18 mouse cellular contexts compared by ENCODE assay signal in genomic region chr12:54566532-54567425, GRCm38 (mm10).
DNase-seq lines count a peak whose midpoint lies in the region; ATAC-seq and TF ChIP-seq lines count a peak whose summit lies in the region.
"Had no signal": no experiment of that assay in that cellular context is flagged by ENCODE, and none has a peak within 500 bp of the region (broad histone marks: within the 10 kb centered on the region; RNA-seq: fewer than 3 reads in every experiment).

No protein-coding gene starts in this region.

- H3K4me2 ChIP-seq in intestine, postnatal 0 days (replicated peaks; ENCODE audit: low read depth), result no peak overlapping the region
- H3K4me2 ChIP-seq in intestine, embryonic 15.5 days (replicated peaks), result no peak overlapping the region
- H3K4me2 ChIP-seq: hindbrain, embryonic 15.5 days had no signal

- no peak overlapping the region for H3K4me3 ChIP-seq in intestine, postnatal 0 days (ENCODE audit: low read depth, low read length)
- no peak overlapping the region for H3K4me3 ChIP-seq in intestine, embryonic 15.5 days (replicated peaks)
- H3K4me3 ChIP-seq: hindbrain, embryonic 15.5 days had no signal

- no peaks in the 10 kb centered on the region for H3K4me1 ChIP-seq in intestine, postnatal 0 days (replicated peaks; ENCODE audit: control insufficient read depth, insufficient read depth, low read length)
- no peaks in the 10 kb centered on the region for H3K4me1 ChIP-seq in intestine, embryonic 15.5 days (replicated peaks)
- H3K4me1 ChIP-seq: hindbrain, embryonic 15.5 days had no signal

- 86% methylated on average over 23 of the region's 23 CpGs for WGBS in intestine, postnatal 0 days
- 85% methylated on average over 23 of the region's 23 CpGs for WGBS in intestine, embryonic 15.5 days

- DNase-seq in CD4-positive helper T cell, adult 2 months (ENCODE audit: low read depth, low spot score), result peak; percentile 77
- peak; percentile 16 for DNase-seq in ZHBTc4 (ENCODE audit: low read depth, low spot score)
- peak; percentile 78 for DNase-seq in induced T-regulatory cell, adult 2 months (ENCODE audit: low read depth)
- no peak for DNase-seq in cerebellum, adult 11 months
- no peak for DNase-seq in cerebellum, postnatal 25 days
- no peak for DNase-seq in right cerebral cortex, postnatal 36 days (ENCODE audit: low spot score in 2 of 2)
- DNase-seq: cerebellum, adult 9-11 months; embryo, embryonic 11 days; heart, postnatal 10 days; kidney, adult 9 months; layer of hippocampus, postnatal 36 days; lung, postnatal 4 days; midbrain, embryonic 14.5 days; right cerebral cortex, postnatal 25 days had no signal

- TF ChIP-seq CTCF in intestine, postnatal 0 days (IDR thresholded peaks at IDR 0.05; ENCODE audit: low read depth), result no peak

- no peaks in the 10 kb centered on the region for H3K9me3 ChIP-seq in intestine, postnatal 0 days (ENCODE audit: control insufficient read depth)
- H3K9me3 ChIP-seq in intestine, embryonic 15.5 days, result no peaks in the 10 kb centered on the region
- H3K9me3 ChIP-seq: hindbrain, embryonic 15.5 days had no signal

- H3K27ac ChIP-seq in intestine, postnatal 0 days (ENCODE audit: low read depth, low read length), result no peak overlapping the region
- no peak overlapping the region for H3K27ac ChIP-seq in intestine, embryonic 15.5 days
- H3K27ac ChIP-seq: hindbrain, embryonic 15.5 days had no signal

- no peaks in the 10 kb centered on the region for H3K36me3 ChIP-seq in intestine, postnatal 0 days (ENCODE audit: control insufficient read depth, insufficient read depth)
- no peaks in the 10 kb centered on the region for H3K36me3 ChIP-seq in intestine, embryonic 15.5 days
- H3K36me3 ChIP-seq: hindbrain, embryonic 15.5 days had no signal

- H3K9ac ChIP-seq in intestine, postnatal 0 days (ENCODE audit: low read depth, low read length), result no peak overlapping the region
- H3K9ac ChIP-seq in intestine, embryonic 15.5 days, result no peak overlapping the region
- H3K9ac ChIP-seq: hindbrain, embryonic 15.5 days had no signal

- H3K27me3 ChIP-seq in intestine, postnatal 0 days (replicated peaks; ENCODE audit: control insufficient read depth, insufficient read depth, low read length), result no peaks in the 10 kb centered on the region
- H3K27me3 ChIP-seq in intestine, embryonic 15.5 days (replicated peaks), result no peaks in the 10 kb centered on the region
- H3K27me3 ChIP-seq: hindbrain, embryonic 15.5 days had no signal

- ATAC-seq in intestine, postnatal 0 days, result peak; percentile 68
- no peak for ATAC-seq in intestine, embryonic 15.5 days
- ATAC-seq: forebrain, embryonic 16.5 days had no signal

Comparison
In these comparisons a context has a peak if more than half of its experiments do, and no peak if none do; other contexts are left out.
1. DNase-seq: peak in CD4-positive helper T cell, adult 2 months (single experiment), ZHBTc4 (single experiment) and induced T-regulatory cell, adult 2 months (single experiment); none in cerebellum, adult 11 months (single experiment), cerebellum, postnatal 25 days (0 of 2) and right cerebral cortex, postnatal 36 days (0 of 2).